Mouse (Mus musculus) cerebellum, adult (tissue): ENCODE results near the gene Ctps2.

Source experiments
- ATAC-seq: cut with Nextera tagmentation; 2 replicates; pipeline ENCODE4 v1.9.2; 2017; ENCODE audit warnings: mild to moderate bottlenecking, moderate library complexity, mixed read lengths; ENCODE audit not compliant: insufficient number of reproducible peaks, low FRiP score, low TSS enrichment

Ctps2 gene

GRCm38 (mm10) chrX:162900938-162901337 is at the start of gene Ctps2:
Ctps2 (plus strand) TSS chrX:162901238.
- ATAC-seq: no peak

GRCm38 (mm10) chrX:162868294-162868965 is 32.6 kb upstream of the Ctps2 start:
- no peak for ATAC-seq

- no peak for ATAC-seq
These were observed 29.1 kb upstream of the Ctps2 start for GRCm38 (mm10) chrX:162871734-162872517.

- ATAC-seq: no peak
These were observed 27.3 kb upstream of the Ctps2 start for GRCm38 (mm10) chrX:162873761-162874160.

GRCm38 (mm10) chrX:162878236-162878635 is 22.8 kb upstream of the Ctps2 start:
- no peak for ATAC-seq

GRCm38 (mm10) chrX:162887931-162888511 is 13.0 kb upstream of the Ctps2 start, which contains the start of gene Syap1:
Syap1 (minus strand) TSS chrX:162888447.
- ATAC-seq: peak; percentile 97

GRCm38 (mm10) chrX:162888575-162889223 is 12.3 kb upstream of the Ctps2 start:
- ATAC-seq: 0 out of 2 replicates have a peak, but pooled peaks have one; percentile 31

GRCm38 (mm10) chrX:162901371-162902039 is 467 bp downstream of the Ctps2 start:
- peak; percentile 81 for ATAC-seq

GRCm38 (mm10) chrX:162902040-162902734 is 1.1 kb downstream of the Ctps2 start:
- ATAC-seq: peak; percentile 68; the same call in 1 of the 2 replicates

- ATAC-seq: no peak
These were observed 6.5 kb downstream of the Ctps2 start for GRCm38 (mm10) chrX:162907554-162907953.

- no peak for ATAC-seq
These were observed 12.6 kb downstream of the Ctps2 start for GRCm38 (mm10) chrX:162913651-162914050.

GRCm38 (mm10) chrX:162915697-162916096 is 14.7 kb downstream of the Ctps2 start:
- ATAC-seq: no peak

- no peak for ATAC-seq
These were observed 20.6 kb downstream of the Ctps2 start for GRCm38 (mm10) chrX:162921487-162922125.

- ATAC-seq: no peak
These were observed 30.4 kb downstream of the Ctps2 start for GRCm38 (mm10) chrX:162931467-162931866.

- no peak for ATAC-seq
These were observed 41.0 kb downstream of the Ctps2 start for GRCm38 (mm10) chrX:162942027-162942426.

- ATAC-seq: no peak; the same call in 1 of the 2 replicates
These were observed 48.9 kb downstream of the Ctps2 start for GRCm38 (mm10) chrX:162949811-162950439.

- ATAC-seq: no peak
These were observed 56.9 kb downstream of the Ctps2 start for GRCm38 (mm10) chrX:162957921-162958320.

- ATAC-seq: no peak
These were observed 62.8 kb downstream of the Ctps2 start for GRCm38 (mm10) chrX:162963840-162964239.

GRCm38 (mm10) chrX:162964383-162964782 is 63.3 kb downstream of the Ctps2 start, which contains the start of gene S100g:
S100g (minus strand) TSS chrX:162964599.
- no peak for ATAC-seq
